Mouse (Mus musculus) kidney, embryonic 16.5 days (tissue): ENCODE measurements at regions not wholly inside any gene's neighbourhood (a gene's known extent, or its start where the extent isn't known, plus 50 kb on each side); places are given as distances from the start of the nearest gene placed in this dataset.
"Not testable (repeated sequence)": the region's sequence is repeated elsewhere in the genome, so short reads cannot be mapped to it uniquely, and the experiment has no call there.

Source experiments
- ATAC-seq: fragments of 200-750 bp; cut with Nextera tagmentation; 2 replicates; pipeline ENCODE4 v1.8.0; 2017; ENCODE audit warnings: moderate TSS enrichment; ENCODE audit not compliant: low FRiP score, low TSS enrichment
- H3K27ac ChIP-seq: fragments of 300-500 bp; sonication (generic); 2 replicates; pipeline ENCODE4 v1.5.1; 2014; ENCODE audit warnings: low read length
- H3K27me3 ChIP-seq: fragments of 300-500 bp; sonication (generic); 2 replicates; pipeline ENCODE4 v1.6.1; 2014; ENCODE audit warnings: low read length, control low read depth, mixed read lengths; ENCODE audit not compliant: insufficient read depth
- H3K36me3 ChIP-seq: fragments of 300-500 bp; sonication (generic); 2 replicates; pipeline ENCODE4 v1.6.1; 2014; ENCODE audit warnings: low read length, control low read depth, mixed read lengths; ENCODE audit not compliant: insufficient read depth
- H3K4me1 ChIP-seq: fragments of 300-500 bp; sonication (generic); 2 replicates; pipeline ENCODE4 v1.6.1; 2014; ENCODE audit warnings: low read length, control low read depth, mixed read lengths; ENCODE audit not compliant: insufficient read depth
- H3K4me2 ChIP-seq: fragments of 300-500 bp; sonication (generic); replicated peaks from 2 replicates; pipeline ENCODE4 v1.6.1; 2014; ENCODE audit warnings: low read depth, low read length
- H3K4me3 ChIP-seq: fragments of 300-500 bp; sonication (generic); 2 replicates; pipeline ENCODE4 v1.5.1; 2014; ENCODE audit warnings: mild to moderate bottlenecking, low read length
- H3K9ac ChIP-seq: fragments of 300-500 bp; sonication (generic); replicated peaks from 2 replicates; pipeline ENCODE4 v1.6.1; 2014; ENCODE audit warnings: low read length
- H3K9me3 ChIP-seq: fragments of 300-500 bp; sonication (generic); 2 replicates; pipeline ENCODE4 v1.6.1; 2016; ENCODE audit warnings: low read length, control low read depth
- WGBS: fragments of 180-500 bp; shearing (Covaris S2); extraction: QIAGEN DNeasy Blood & Tissue Kit; methylation state at CpG from one replicate; pipeline ENCODE4 v1.1.7; 2014; 5-methylcytosine and 5-hydroxymethylcytosine counted together

DNA sequence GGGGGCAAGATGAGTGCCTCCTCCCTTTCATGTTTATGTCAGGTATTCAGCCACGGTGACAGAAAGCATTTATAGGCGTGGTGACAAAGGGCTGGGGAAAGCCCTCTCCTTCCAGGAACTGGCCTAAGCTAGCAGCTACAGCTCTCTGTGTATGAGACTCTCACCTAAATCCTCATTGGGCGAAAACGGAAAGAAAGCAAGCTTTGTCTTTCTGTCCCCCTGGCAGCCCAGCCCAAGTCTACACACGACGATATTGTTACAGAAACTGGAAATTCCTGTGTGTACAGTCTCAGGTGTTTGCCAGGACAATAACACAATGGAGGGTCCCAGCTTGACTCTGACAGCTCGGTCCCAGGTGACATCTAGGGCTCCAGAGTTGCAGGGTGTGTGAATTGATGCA lies 60.0 kb downstream of the Dact2 start:
- 0 out of 2 replicates have a peak, but pooled peaks have one; percentile 24 for ATAC-seq
- Histone ChIP-seq H3K27ac (no peak overlapping the region), H3K27me3 (no peaks in the 10 kb centered on the region), H3K36me3 (no peaks in the 10 kb centered on the region), H3K4me3 (no peak overlapping the region), H3K9me3 (no peaks in the 10 kb centered on the region), H3K9ac (no peak overlapping the region), H3K4me1 (no peaks in the 10 kb centered on the region), H3K4me2 (no peak overlapping the region)
- 63% methylated on average over 7 of the region's 7 CpGs for WGBS

DNA sequence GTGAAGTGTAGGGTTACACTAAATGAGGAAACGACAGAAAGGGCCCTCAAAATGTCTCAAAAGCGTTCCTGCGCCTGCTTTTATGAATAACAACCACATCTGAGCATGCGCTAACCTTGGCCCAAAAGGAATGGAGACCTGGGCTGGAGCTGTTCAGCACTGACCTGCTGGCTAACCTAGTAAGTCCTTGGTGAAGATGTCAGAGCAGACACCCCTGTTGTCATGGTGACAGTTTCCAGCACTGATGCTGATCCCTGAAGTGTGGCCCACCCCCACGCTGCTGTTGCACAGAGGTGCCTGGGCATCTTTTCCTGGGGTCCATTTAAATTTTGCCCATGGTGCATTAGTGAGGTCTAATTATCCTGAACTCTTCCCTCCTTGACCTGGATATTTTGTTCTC lies 62.4 kb downstream of the Dact2 start:
- 70% methylated on average over 5 of the region's 5 CpGs for WGBS
- Histone ChIP-seq H3K27ac (no peak overlapping the region), H3K4me3 (no peak overlapping the region), H3K9me3 (no peaks in the 10 kb centered on the region), H3K9ac (no peak overlapping the region), H3K4me2 (no peak overlapping the region), H3K27me3 (no peaks in the 10 kb centered on the region), H3K36me3 (no peaks in the 10 kb centered on the region), H3K4me1 (no peaks in the 10 kb centered on the region)
- ATAC-seq, result no peak

DNA sequence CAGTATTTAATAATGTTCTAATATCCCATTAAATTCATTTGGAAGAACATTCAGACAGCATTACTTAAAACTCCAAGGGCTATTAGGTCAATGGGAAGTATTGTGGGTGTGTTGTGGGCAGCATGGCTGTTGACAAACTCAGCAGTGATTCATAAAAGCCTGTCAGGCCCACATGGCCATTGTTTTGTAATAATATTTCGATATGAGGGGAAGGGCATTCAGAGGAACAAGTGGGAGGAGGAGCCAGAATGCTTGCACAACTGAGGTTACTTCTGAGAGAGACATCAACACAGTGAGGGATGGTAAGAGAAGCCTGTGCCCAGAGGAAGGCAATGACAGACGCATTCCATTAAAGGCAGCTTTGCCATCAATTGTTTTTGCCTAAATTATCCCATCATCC lies 63.8 kb downstream of the Dact2 start:
- 78% methylated on average over 2 of the region's 2 CpGs for WGBS
- no peaks in the 10 kb centered on the region for H3K27me3 ChIP-seq
- H3K4me2 ChIP-seq, result no peak overlapping the region
- H3K27ac ChIP-seq, result no peak overlapping the region
- no peak overlapping the region for H3K9ac ChIP-seq
- H3K36me3 ChIP-seq, result no peaks in the 10 kb centered on the region
- H3K4me1 ChIP-seq, result no peaks in the 10 kb centered on the region
- no peak for ATAC-seq
- no peaks in the 10 kb centered on the region for H3K9me3 ChIP-seq
- H3K4me3 ChIP-seq, result no peak overlapping the region

DNA sequence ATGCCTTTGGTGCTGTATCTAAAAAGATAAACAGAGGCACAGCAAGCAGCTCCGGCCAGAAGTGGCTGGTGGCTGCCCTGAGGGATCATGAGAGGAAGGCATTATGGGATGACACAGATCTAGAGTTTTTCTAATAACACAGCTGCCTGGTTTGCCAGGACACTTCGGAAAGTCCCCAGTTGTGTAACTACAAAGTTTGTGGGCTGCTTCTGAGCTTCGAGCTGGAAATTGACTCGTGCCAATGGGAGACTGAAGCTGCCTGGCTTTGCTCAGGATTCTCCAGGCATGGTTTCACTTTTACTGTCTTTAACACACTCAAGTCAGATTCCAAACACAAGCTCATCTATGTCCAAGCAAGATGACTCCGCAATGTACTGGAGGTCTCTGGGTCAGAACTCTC lies 65.2 kb downstream of the Dact2 start:
- Histone ChIP-seq H3K9ac (no peak overlapping the region), H3K4me1 (no peaks in the 10 kb centered on the region), H3K36me3 (no peaks in the 10 kb centered on the region), H3K4me2 (no peak overlapping the region), H3K27me3 (no peaks in the 10 kb centered on the region), H3K4me3 (no peak overlapping the region), H3K9me3 (no peaks in the 10 kb centered on the region), H3K27ac (no peak overlapping the region)
- no peak for ATAC-seq
- WGBS, result 81% methylated on average over 5 of the region's 5 CpGs

DNA sequence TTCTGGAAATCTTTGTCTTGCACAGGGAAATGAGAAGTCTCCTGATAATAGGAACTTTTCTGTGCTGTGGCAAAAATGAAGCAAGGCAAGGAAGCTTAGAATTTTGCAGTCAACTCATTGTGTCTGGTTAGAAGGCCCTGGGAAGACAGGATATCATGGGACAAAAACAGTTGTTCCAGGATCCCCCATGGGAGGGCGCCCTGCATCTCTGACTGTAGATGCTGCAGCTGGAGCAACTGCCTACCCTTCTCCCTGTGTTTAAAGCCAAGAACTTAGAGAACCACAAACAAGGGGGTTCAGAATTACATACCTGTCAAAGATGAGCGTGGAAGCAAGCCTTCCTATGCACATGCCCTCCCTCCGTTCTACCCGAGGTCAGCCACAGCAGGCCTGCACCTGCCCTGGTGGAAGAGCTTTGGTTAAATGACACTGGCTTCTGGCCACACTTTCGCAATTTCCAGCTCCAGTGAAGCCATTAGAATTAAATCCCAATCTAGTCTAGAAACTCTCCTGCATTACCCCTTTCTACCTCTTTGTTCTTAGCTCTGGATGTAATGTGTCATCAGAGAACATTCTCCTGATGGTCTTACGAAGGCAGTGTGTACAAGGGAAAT lies 67.3 kb downstream of the Dact2 start:
- Histone ChIP-seq H3K9me3 (no peaks in the 10 kb centered on the region), H3K36me3 (no peaks in the 10 kb centered on the region), H3K4me1 (no peaks in the 10 kb centered on the region), H3K4me2 (no peak overlapping the region), H3K4me3 (no peak overlapping the region), H3K27ac (no peak overlapping the region), H3K9ac (no peak overlapping the region), H3K27me3 (no peaks in the 10 kb centered on the region)
- 57% methylated on average over 6 of the region's 6 CpGs for WGBS
- ATAC-seq, result no peak

DNA sequence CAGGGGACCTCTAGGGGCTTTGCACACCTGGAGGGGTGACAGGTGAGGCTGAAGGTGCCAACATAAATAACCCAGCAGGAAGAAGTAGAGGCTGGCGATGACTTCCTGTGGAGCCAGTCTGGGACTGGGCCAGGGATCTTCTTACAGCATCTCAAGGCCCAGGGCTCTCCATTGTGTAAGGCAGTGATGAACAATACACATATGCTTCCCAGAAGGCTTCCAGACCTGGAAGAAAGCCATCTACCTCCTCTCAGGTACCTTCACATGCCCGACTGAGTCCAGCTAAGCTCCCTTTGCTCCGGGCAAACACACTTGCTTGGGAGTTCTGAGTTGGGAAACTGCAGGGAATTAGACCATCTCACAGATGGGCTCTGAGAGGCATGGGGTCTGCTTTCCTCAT lies 69.5 kb downstream of the Dact2 start:
- no peak overlapping the region for H3K9ac ChIP-seq
- H3K27ac ChIP-seq, result no peak overlapping the region
- no peaks in the 10 kb centered on the region for H3K27me3 ChIP-seq
- no peaks in the 10 kb centered on the region for H3K4me1 ChIP-seq
- H3K9me3 ChIP-seq, result no peaks in the 10 kb centered on the region
- no peak for ATAC-seq
- no peaks in the 10 kb centered on the region for H3K36me3 ChIP-seq
- H3K4me3 ChIP-seq, result no peak overlapping the region
- 75% methylated on average over 3 of the region's 3 CpGs for WGBS
- H3K4me2 ChIP-seq, result no peak overlapping the region

DNA sequence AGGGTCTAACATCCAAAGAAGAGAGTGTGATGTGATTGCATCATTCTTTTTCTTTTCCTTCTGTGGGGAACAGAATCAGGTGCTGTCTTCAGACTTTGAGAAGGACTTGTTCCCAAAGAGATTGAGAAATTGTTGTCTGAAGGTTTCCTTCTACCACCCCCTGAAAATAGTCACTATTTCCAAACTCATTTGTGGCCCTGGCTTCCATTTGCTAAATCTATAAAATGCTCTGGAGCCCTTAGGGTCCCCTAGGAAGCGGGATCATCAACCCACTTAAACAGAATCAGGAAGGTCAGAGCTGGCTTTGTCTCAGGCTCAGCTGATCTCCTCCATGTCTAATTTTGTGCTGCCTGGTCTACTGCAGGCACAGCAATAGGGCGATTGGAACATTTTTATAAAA lies 70.1 kb downstream of the Dact2 start:
- no peaks in the 10 kb centered on the region for H3K9me3 ChIP-seq
- H3K4me3 ChIP-seq, result no peak overlapping the region
- H3K36me3 ChIP-seq, result no peaks in the 10 kb centered on the region
- no peak for ATAC-seq
- H3K4me1 ChIP-seq, result no peaks in the 10 kb centered on the region
- 85% methylated on average over 2 of the region's 2 CpGs for WGBS
- H3K27me3 ChIP-seq, result no peaks in the 10 kb centered on the region
- no peak overlapping the region for H3K27ac ChIP-seq
- H3K4me2 ChIP-seq, result no peak overlapping the region
- no peak overlapping the region for H3K9ac ChIP-seq

DNA sequence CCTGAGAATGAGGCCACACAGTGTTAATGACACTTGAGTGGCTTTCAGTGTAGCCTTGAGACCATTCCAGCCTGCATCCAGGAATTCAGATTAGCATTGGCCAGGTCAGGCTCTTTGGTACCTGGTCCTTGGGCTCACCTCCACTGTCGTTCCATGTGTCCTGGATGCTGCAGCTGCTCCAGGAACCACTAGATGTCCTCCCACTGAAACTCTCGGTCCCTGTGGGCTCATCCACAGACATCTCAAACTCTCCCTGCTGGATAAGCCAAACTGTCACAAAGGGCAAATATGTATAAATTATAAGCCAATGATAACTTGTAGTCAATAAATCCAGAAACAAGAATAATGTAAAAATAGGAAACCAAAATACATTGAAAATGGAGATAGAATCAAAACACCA lies 67.7 kb upstream of the Gm7358 start:
- not testable (repeated sequence) for H3K36me3 ChIP-seq, H3K4me3 ChIP-seq, H3K27ac ChIP-seq, H3K27me3 ChIP-seq, ATAC-seq, H3K9ac ChIP-seq, H3K4me1 ChIP-seq, H3K4me2 ChIP-seq, H3K9me3 ChIP-seq
- WGBS, result 22% methylated on average over 2 of the region's 2 CpGs

DNA sequence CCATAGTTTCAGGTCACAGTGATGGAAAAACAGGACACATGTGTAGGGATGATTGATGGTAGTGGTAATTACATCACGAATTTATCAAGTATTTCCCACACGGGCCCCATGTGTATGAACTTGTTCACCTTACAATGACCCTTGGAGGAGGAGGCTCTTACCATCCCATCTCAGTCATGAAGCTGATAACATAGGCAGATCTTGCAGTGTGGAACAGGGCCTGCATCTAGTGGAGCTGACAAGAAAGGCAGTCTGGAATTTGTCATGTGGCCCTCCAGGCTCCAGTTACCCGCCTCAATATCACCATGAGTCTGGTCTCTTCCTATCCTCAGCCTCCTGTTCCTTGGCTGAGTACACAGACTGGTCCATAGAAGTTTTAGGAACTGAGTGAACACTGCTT lies 59.5 kb upstream of the Gm7358 start:
- no peak for ATAC-seq
- no peaks in the 10 kb centered on the region for H3K4me1 ChIP-seq
- no peaks in the 10 kb centered on the region for H3K27me3 ChIP-seq
- H3K9ac ChIP-seq, result no peak overlapping the region
- WGBS, result 60% methylated on average over 3 of the region's 3 CpGs
- no peak overlapping the region for H3K27ac ChIP-seq
- H3K4me2 ChIP-seq, result no peak overlapping the region
- no peaks in the 10 kb centered on the region for H3K9me3 ChIP-seq
- no peaks in the 10 kb centered on the region for H3K36me3 ChIP-seq
- H3K4me3 ChIP-seq, result no peak overlapping the region

DNA sequence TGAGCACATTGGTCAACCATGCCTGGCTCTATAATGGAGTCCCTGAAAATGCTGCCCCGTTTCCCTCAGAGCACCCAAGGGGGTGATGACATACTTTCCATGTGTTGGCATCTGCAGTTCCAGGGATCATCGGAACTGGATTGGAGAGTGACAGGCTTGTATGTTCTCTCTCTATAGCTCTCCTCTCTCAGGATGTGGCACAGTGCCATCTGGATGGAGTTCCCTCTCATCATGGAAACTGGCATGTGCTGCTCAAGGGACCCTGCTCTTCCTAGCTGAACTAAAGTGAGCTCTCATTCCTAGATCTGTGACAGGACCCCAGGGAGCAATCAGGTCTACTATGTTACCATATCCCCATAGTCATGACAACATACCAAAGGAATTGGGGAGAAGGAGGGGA lies 56.9 kb upstream of the Gm7358 start:
- WGBS, result 91% methylated on average over 2 of the region's 2 CpGs
- Histone ChIP-seq H3K4me2 (no peak overlapping the region), H3K9me3 (no peaks in the 10 kb centered on the region), H3K4me1 (no peaks in the 10 kb centered on the region), H3K9ac (no peak overlapping the region), H3K4me3 (no peak overlapping the region), H3K27me3 (no peaks in the 10 kb centered on the region), H3K27ac (no peak overlapping the region), H3K36me3 (no peaks in the 10 kb centered on the region)
- ATAC-seq, result no peak
